Mouse (Mus musculus): ENCODE measurements around the gene Iqcf1. TPM values are rescaled to one million over a fixed set of nuclear protein-coding genes. Genes with fewer than 3 reads are reported as not detected.

The Iqcf1 gene
- not detected in 2 replicates for polyA plus RNA-seq (2012)

GRCm38 (mm10) chr9:106499667-106500066 lies at the start of gene Iqcf1:
Gene Iqcf1, plus strand, starts transcription at chr9:106499967.

DNA sequence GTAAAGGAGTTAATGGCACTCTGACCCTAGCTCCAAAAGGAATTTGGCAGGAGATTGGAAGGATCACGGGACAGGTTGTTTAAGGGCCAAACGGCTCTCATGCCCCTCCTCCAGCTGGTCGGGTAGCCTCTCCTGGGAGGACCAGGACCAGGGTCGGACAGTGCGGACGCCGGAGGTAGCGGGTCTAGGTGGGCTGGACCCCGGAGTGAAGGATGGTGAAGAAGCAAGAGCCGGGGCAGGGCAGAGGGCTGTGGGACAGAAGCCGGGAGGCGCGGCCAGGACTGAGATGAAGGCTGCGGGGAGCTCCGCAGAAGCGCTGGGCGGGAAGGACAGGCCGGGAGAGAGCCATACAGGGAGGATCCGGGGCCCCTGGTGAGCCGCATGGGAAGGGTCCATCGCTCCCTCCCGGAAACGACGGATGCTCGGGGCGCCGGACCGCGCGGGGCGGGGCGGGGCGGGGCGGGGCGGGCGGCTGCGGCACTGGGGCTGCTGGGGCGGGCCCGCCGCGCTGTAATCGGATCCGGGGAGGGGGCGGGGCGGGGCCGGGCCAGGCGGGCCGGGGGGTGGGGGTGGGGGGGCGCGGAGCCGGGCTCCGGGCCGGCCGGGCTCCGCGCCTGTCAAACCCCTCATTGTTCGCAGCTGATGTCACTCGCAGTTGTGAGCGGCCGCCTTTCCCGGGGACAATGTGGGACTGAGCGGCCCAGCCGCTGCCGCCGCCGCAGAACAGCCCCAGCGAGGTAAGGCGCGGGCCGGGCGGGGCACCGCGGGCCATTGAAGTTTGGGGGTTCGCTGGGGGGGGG lies 46.3 kb upstream of the Iqcf1 start, which contains the start of gene Pcbp4:
Gene Pcbp4 (plus strand): TSS at position 21 of the 800 bp plus-strand sequence.

GRCm38 (mm10) chr9:106465571-106466200 lies 34.1 kb upstream of the Iqcf1 start, which contains the start of gene Gpr62:
Gene Gpr62, minus strand, starts transcription at chr9:106465938.

DNA sequence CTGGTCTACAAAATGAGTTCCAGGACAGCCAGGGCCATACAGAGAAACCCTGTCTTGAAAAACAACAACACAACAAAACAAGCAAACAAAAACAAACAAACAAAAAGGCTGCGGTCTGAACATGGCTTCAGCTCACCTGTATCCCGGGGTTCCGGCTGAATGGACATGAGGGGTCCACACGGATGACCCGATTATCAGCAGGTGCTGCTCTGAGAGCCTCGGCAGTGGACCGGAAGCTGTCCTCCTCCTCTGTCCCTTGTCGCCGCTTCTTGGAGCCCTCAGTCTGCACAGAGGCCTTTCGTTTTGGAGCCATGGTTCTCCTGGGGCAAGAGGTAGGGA lies 24.1 kb upstream of the Iqcf1 start, which contains the start of gene Rrp9:
Gene Rrp9 (plus strand): TSS at position 301 of the 339 bp plus-strand sequence.

DNA sequence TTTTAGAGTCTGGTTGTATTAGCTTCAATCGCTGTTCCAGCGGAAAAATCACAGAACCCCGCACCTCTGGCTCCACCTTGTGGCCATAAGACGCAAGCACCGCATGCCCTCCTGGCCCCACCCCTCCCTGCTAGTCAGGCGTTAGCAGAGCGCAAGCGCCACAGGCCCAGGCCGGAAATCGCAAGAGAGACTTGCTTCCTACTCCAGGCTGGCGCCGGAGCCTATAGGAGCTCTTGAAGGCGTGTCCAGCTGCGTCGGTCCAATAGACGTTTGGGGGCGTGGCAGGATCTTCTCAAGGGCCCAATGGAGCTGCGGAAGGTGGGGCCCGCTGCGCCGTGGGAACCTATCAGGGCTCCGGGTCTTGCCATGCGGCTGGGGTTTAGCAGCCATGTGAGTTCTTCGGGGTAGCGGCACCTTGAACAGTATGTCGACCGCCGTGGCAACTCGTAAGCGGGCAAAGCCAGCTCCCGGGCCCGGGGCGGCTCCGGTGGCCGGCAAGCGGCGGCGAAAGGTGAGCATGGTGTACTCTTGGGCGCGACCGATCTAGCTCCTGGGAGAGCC lies 22.8 kb upstream of the Iqcf1 start, which contains the start of gene Parp3:
Gene Parp3 (minus strand): TSS at position 26 of the 561 bp plus-strand sequence.

DNA sequence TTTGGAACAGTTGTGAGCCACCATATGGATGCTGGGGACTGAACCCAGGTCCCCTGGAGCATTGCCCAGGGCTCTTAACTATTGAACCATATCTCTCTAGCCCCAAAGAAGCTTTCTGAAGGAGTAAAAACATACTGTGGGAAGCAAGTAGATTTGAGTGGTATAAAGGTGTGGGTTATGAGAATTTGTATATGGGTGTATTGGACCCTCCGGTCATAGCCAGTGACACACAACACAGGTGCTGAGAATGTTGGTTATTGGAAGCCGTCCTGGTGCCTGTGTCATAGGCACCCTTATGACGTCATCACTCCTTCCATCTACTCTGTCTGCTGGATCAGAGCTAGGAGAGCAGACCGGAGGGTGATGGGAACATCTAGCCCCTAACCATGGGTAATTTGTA lies 14.5 kb downstream of the Iqcf1 start, which contains the start of gene Iqcf5:
Gene Iqcf5 (plus strand): TSS at position 301 of the 400 bp plus-strand sequence.

Other genes starting within 250 kb of the Iqcf1 start
- gene Poc1a, start 218.9 kb upstream of the Iqcf1 start, polyA plus RNA-seq (2012), result 20.0 and 25.1 TPM in 2 replicates
- gene Dusp7, start 131.3 kb upstream of the Iqcf1 start, polyA plus RNA-seq (2012), result 21.3 and 26.6 TPM in 2 replicates
- gene Rpl29, start 70.5 kb upstream of the Iqcf1 start, polyA plus RNA-seq (2012), result 6,531 and 6,611 TPM in 2 replicates
- gene Acy1, start 61.6 kb upstream of the Iqcf1 start, polyA plus RNA-seq (2012), result 35.2 and 37.0 TPM in 2 replicates
- 11.1 and 14.0 TPM in 2 replicates for gene Abhd14b, start 52.5 kb upstream of the Iqcf1 start, polyA plus RNA-seq (2012)
- 28.3 and 33.6 TPM in 2 replicates for gene Abhd14a, start 52.3 kb upstream of the Iqcf1 start, polyA plus RNA-seq (2012)
- 20.4 and 27.1 TPM in 2 replicates for gene Pcbp4, start 46.7 kb upstream of the Iqcf1 start, polyA plus RNA-seq (2012)
- gene Gpr62, start 34.0 kb upstream of the Iqcf1 start, polyA plus RNA-seq (2012), result 0.21 TPM in 1 of 2 replicates, not detected in the other
- 206 and 244 TPM in 2 replicates for gene Rrp9, start 24.0 kb upstream of the Iqcf1 start, polyA plus RNA-seq (2012)
- 27.7 and 28.0 TPM in 2 replicates for gene Parp3, start 23.0 kb upstream of the Iqcf1 start, polyA plus RNA-seq (2012)
- not detected in 2 replicates for gene Iqcf5, start 14.6 kb downstream of the Iqcf1 start, polyA plus RNA-seq (2012)
- not detected in 2 replicates for gene Iqcf3, start 61.7 kb downstream of the Iqcf1 start, polyA plus RNA-seq (2012)
- not detected in 2 replicates for gene Iqcf4, start 71.0 kb downstream of the Iqcf1 start, polyA plus RNA-seq (2012)
- not detected in 2 replicates for gene Iqcf6, start 126.6 kb downstream of the Iqcf1 start, polyA plus RNA-seq (2012)
- gene Grm2, start 156.1 kb downstream of the Iqcf1 start, polyA plus RNA-seq (2012), result 0.05 TPM in 1 of 2 replicates, not detected in the other
- gene Tex264, start 186.0 kb downstream of the Iqcf1 start, polyA plus RNA-seq (2012), result 64.6 and 74.3 TPM in 2 replicates

All from megakaryocyte-erythroid progenitor cell, adult 5 weeks (primary cell).